Mouse (Mus musculus): ENCODE results near the gene B230118H07Rik. TPM values are rescaled to one million over a fixed set of nuclear protein-coding genes. Genes with fewer than 3 reads are reported as not detected.
"Not testable (repeated sequence)": the region's sequence is repeated elsewhere in the genome, so short reads cannot be mapped to it uniquely, and the experiment has no call there.

B230118H07Rik gene
- polyA plus RNA-seq, 1 experiment: 0.46 TPM

DNA sequence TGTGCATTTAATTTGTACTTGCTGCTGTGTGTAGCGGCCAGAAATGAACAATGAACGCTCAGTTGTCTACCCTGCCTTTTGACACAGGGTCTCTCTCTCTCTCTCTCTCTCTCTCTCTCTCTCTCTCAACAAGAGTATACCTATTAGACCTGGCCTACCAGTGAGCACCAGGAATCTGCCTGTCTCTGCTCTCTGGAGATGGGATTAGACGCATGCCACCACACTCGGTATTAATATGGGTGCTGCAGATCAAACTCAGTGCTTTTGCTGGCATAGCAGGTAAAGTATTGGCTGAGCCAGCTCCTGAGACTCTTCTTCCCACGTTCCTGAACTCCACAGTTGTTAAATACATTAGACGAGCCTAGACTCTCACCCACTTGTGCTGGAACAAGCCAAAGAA lies 100.5 kb downstream of the B230118H07Rik start:
- Histone ChIP-seq H3K4me3 (ENCODE audit: low read depth, low read length) (no peak overlapping the region), H3K27ac (ENCODE audit: insufficient read depth, low read depth, low read length) (no peak overlapping the region), H3K27me3 (ENCODE audit: control insufficient read depth, insufficient read depth, low read length) (no peaks in the 10 kb centered on the region), H3K36me3 (ENCODE audit: control insufficient read depth, insufficient read depth, low read length) (no peaks in the 10 kb centered on the region), H3K4me1 (ENCODE audit: control insufficient read depth, insufficient read depth, insufficient read length, low read length) (no peaks in the 10 kb centered on the region)
- no peak for TF ChIP-seq POLR2A (IDR thresholded peaks at IDR 0.05; ENCODE audit: low read depth, low read length)
- TF ChIP-seq CTCF (IDR thresholded peaks at IDR 0.05; ENCODE audit: extremely low read depth, insufficient read length, insufficient replicate concordance, low read depth, low read length): no peak
- 71% methylated on average over 6 of the region's 6 CpGs for WGBS

DNA sequence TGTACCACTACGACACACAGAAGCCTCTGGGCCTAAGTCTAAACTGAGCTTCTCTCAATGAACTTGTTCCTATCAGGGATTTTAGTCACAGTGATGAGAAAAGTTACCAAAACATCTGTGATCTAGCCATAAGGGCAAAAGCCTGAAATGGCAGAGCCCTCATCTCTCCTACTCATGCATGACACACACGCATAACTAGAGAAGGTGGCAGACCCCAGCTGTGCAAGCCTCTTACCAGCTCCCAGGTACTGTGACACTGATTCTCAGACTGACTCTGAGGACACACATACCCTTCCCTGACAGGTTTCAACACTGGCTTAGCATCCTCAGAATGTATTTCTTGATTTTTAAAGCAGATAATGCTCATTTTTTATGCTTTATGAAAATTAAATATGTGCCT lies 103.7 kb downstream of the B230118H07Rik start:
- Histone ChIP-seq H3K27ac (ENCODE audit: insufficient read depth, low read depth, low read length) (no peak overlapping the region), H3K4me3 (ENCODE audit: low read depth, low read length) (no peak overlapping the region), H3K36me3 (ENCODE audit: control insufficient read depth, insufficient read depth, low read length) (no peaks in the 10 kb centered on the region), H3K4me1 (ENCODE audit: control insufficient read depth, insufficient read depth, insufficient read length, low read length) (no peaks in the 10 kb centered on the region), H3K27me3 (ENCODE audit: control insufficient read depth, insufficient read depth, low read length) (no peaks in the 10 kb centered on the region)
- TF ChIP-seq CTCF (IDR thresholded peaks at IDR 0.05; ENCODE audit: extremely low read depth, insufficient read length, insufficient replicate concordance, low read depth, low read length): no peak
- TF ChIP-seq POLR2A (IDR thresholded peaks at IDR 0.05; ENCODE audit: low read depth, low read length): no peak
- 90% methylated on average over 2 of the region's 2 CpGs for WGBS

DNA sequence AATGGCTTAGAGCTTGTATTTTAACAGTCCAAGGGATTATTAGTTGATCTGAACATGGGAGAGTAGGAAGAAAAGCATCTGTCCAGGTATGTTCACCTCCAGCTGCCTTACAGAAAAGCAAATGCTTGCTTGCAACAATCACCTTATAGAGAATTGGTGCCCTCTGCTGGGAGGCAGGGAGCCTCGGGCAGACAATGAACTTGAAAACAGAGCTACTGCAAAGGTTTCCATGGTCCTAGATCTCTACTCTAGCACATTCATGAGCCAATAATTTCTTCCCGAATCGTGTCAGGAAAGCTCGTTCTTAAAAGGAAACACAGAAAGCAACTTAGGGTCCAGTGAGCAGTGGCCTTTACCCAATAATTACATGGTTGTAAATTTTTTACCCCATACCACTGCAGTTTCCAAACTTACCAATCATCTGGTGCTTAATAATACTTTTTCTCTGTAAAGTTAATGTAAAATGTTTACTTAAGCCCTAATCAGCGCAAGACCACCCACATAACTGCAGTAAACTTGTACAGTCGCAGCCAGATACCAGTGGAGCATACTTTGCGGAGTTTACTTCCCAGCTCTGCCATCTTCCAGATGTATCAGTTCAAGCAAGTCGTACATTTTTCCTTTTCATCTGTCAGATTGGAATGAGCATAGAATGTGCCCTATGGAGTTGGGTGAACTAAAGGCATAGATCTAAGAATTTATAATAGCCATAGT lies 105.5 kb downstream of the B230118H07Rik start:
- Histone ChIP-seq H3K27me3 (ENCODE audit: control insufficient read depth, insufficient read depth, low read length) (no peaks in the 10 kb centered on the region), H3K4me3 (ENCODE audit: low read depth, low read length) (no peak overlapping the region), H3K36me3 (ENCODE audit: control insufficient read depth, insufficient read depth, low read length) (no peaks in the 10 kb centered on the region), H3K4me1 (ENCODE audit: control insufficient read depth, insufficient read depth, insufficient read length, low read length) (no peaks in the 10 kb centered on the region), H3K27ac (ENCODE audit: insufficient read depth, low read depth, low read length) (no peak overlapping the region)
- TF ChIP-seq CTCF (IDR thresholded peaks at IDR 0.05; ENCODE audit: extremely low read depth, insufficient read length, insufficient replicate concordance, low read depth, low read length) (no peak), POLR2A (IDR thresholded peaks at IDR 0.05; ENCODE audit: low read depth, low read length) (no peak)
- 53% methylated on average over 8 of the region's 8 CpGs for WGBS

DNA sequence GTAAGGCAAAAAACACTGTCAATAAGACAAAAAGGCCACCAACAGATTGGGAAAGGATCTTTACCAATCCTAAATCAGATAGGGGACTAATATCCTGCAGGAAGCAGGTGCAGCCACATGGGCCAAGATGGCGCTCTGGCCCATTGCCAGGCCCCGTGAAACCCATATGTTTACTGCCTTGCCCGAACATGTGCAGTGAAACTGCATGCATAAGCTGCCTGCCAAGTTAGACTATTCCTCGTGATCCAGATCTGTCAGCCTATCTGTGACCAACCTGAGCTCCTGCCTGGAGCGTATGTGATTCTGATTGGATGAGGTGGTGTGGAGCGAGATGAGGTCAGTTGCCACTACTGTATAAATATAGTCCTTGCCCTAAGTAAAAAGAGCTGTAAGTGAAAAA lies 112.4 kb downstream of the B230118H07Rik start:
- H3K36me3 ChIP-seq (ENCODE audit: control insufficient read depth, insufficient read depth, low read length); H3K27ac ChIP-seq (ENCODE audit: insufficient read depth, low read depth, low read length); H3K4me1 ChIP-seq (ENCODE audit: control insufficient read depth, insufficient read depth, insufficient read length, low read length); H3K27me3 ChIP-seq (ENCODE audit: control insufficient read depth, insufficient read depth, low read length); H3K4me3 ChIP-seq (ENCODE audit: low read depth, low read length): not testable (repeated sequence)
- WGBS: 48% methylated on average over 6 of the region's 6 CpGs

DNA sequence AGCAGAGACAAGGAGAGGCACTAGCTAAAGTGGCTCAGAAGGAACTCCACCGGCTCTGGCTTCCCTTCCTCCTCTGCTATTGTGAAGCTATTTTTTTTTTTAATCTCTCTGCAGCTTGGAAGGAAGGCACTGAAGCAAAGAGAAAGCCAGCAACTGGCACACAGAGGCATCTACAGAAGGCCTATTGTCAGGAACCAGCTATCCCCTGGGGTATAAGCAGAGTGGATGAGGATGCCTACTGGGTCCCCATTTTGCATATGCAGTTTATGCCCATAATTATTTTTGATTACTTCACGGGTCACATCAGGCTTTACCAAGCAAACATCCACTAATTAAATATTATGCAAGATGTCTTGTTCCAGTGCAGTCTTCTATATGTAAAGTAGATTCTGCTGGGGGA lies 115.6 kb downstream of the B230118H07Rik start:
- Histone ChIP-seq H3K27ac (ENCODE audit: insufficient read depth, low read depth, low read length) (no peak overlapping the region), H3K4me3 (ENCODE audit: low read depth, low read length) (no peak overlapping the region), H3K27me3 (ENCODE audit: control insufficient read depth, insufficient read depth, low read length) (no peaks in the 10 kb centered on the region), H3K36me3 (ENCODE audit: control insufficient read depth, insufficient read depth, low read length) (no peaks in the 10 kb centered on the region), H3K4me1 (ENCODE audit: control insufficient read depth, insufficient read depth, insufficient read length, low read length) (no peaks in the 10 kb centered on the region)
- TF ChIP-seq CTCF (IDR thresholded peaks at IDR 0.05; ENCODE audit: extremely low read depth, insufficient read length, insufficient replicate concordance, low read depth, low read length): no peak
- no peak for TF ChIP-seq POLR2A (IDR thresholded peaks at IDR 0.05; ENCODE audit: low read depth, low read length)
- 47% methylated on average over 2 of the region's 2 CpGs for WGBS

DNA sequence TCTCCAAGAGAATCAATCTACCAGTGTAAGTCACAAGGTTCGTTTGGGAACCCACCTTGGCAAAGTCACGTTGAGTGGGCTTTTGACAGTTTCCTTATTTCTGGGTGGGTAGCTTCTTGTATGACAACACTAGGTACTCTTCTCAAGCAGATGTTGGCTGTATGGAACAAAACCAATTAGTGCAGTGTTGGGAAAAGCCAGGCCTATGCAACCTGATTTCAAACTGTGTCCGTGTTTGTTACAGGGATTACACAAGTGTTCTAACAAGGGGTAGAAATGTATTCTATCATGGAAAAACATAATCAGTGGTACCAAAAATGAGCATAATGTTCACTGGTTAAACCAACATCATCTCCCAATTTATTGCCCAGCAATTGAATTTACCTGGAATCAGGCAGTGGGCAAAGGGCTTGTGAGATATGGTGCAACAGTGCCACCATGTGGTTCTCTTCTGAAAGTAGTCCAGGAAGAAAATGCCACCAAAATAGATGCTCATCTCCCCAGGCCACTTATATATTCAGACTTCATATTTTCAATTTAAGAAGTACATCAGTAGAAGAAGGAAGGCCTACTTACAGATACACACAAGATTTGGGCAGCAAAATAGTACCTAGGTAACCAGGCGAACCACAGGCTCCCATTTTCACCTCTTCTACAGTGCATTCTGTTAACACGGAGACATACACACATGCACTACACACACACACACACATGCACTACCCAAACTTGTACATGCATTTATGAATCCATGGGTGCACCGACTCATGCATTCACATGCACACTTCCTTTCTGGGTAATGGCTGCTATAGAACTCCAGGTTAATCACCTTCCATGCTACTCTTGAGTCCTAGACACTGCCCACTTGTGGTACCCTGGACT lies 123.6 kb downstream of the B230118H07Rik start:
- no peaks in the 10 kb centered on the region for H3K36me3 ChIP-seq (ENCODE audit: control insufficient read depth, insufficient read depth, low read length)
- no peak overlapping the region for H3K27ac ChIP-seq (ENCODE audit: insufficient read depth, low read depth, low read length)
- TF ChIP-seq POLR2A (IDR thresholded peaks at IDR 0.05; ENCODE audit: low read depth, low read length) (no peak), CTCF (IDR thresholded peaks at IDR 0.05; ENCODE audit: extremely low read depth, insufficient read length, insufficient replicate concordance, low read depth, low read length) (no peak)
- no peaks in the 10 kb centered on the region for H3K27me3 ChIP-seq (ENCODE audit: control insufficient read depth, insufficient read depth, low read length)
- no peaks in the 10 kb centered on the region for H3K4me1 ChIP-seq (ENCODE audit: control insufficient read depth, insufficient read depth, insufficient read length, low read length)
- WGBS: 74% methylated on average over 6 of the region's 6 CpGs
- no peak overlapping the region for H3K4me3 ChIP-seq (ENCODE audit: low read depth, low read length)

DNA sequence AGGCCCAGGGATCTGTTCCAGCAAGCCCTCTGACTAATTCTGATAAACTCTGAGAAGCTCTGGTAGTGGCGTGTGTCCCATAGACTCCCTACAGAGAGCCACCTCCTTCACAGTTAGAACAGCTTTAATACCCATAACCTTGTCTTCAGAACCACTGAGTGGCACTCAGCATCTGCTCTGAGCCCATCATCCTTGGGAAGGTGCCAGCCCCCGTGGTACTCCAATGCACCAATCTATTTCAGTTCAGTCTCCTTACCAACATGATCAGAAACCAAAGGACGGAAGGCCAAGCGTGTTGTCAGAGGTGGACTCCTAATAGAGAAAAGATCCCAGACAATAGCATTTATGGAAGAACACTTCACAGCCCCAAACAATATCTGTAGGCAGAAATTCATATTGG lies 124.2 kb downstream of the B230118H07Rik start:
- H3K27me3 ChIP-seq (ENCODE audit: control insufficient read depth, insufficient read depth, low read length): no peaks in the 10 kb centered on the region
- no peaks in the 10 kb centered on the region for H3K36me3 ChIP-seq (ENCODE audit: control insufficient read depth, insufficient read depth, low read length)
- no peak overlapping the region for H3K4me3 ChIP-seq (ENCODE audit: low read depth, low read length)
- no peaks in the 10 kb centered on the region for H3K4me1 ChIP-seq (ENCODE audit: control insufficient read depth, insufficient read depth, insufficient read length, low read length)
- TF ChIP-seq POLR2A (IDR thresholded peaks at IDR 0.05; ENCODE audit: low read depth, low read length): no peak
- no peak for TF ChIP-seq CTCF (IDR thresholded peaks at IDR 0.05; ENCODE audit: extremely low read depth, insufficient read length, insufficient replicate concordance, low read depth, low read length)
- H3K27ac ChIP-seq (ENCODE audit: insufficient read depth, low read depth, low read length): no peak overlapping the region
- WGBS: 87% methylated on average over 4 of the region's 4 CpGs
